Mouse (Mus musculus): ENCODE data around the gene Bola1. TPM values are rescaled to one million over a fixed set of nuclear protein-coding genes. Genes with fewer than 3 reads are reported as not detected.

Gene Bola1
- polyA plus RNA-seq, 1 experiment from 2014 or later = 75.7 TPM

DNA sequence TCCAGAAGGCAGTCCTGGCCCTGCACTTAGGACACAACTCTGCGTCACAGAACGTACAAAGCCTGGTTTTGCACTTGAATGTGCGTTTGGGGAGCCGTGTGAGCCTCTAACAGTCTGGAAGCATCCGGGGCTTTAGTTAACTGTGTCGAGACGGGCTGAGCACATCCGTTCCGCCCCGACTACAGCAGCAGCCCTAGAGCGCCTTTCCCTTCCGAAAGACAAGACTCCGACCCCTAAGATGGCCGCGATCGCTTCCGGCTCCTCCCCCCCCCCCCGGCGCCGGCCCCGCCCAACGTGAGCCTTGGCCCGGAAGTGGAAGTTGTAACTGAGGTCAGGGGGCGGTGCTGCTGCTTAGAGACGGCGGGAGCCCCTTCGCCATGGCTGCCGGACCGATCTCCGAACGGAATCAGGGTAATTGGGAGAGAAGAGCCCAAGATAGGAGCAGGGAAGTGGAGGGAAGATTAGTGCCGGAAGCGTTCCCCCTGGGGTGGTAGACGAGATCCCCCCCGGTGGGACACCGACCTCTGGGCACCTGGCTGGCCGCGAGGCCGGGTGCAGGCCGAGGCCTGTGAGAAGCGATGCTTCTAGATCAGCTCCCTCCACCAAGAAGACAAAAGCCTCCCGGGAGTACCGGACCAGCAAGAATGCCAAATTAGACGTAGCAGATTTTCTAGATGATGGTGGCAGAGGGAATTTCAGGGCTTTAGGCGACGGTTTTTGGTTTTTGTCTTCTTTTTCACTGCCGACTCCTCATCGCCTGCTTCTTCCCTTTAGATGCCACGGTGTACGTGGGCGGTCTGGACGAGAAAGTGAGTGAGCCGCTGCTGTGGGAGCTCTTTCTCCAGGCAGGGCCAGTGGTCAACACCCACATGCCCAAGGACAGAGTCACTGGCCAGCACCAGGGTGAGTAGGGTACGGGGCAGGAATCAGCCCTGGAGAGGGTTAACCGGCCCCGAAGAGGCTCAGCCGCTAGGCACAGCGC lies 47.0 kb downstream of the Bola1 start, which contains the start of gene Sf3b4:
Sf3b4 (plus strand) TSS at position 136 of the 982 bp plus-strand sequence.
- Histone ChIP-seq H3K27me3 (ENCODE audit: control insufficient read depth, insufficient read depth, low read length) (no peaks in the 10 kb centered on the region), H3K4me3 (ENCODE audit: low read depth, low read length) (peak within 1 kb of the TSS; percentile 74), H3K4me1 (replicated peaks; ENCODE audit: control insufficient read depth, insufficient read depth, low read length) (peaks cover 9% of the 10 kb centered on the region), H3K27ac (ENCODE audit: low read depth, low read length) (peak within 1 kb of the TSS; percentile 97), H3K36me3 (ENCODE audit: control insufficient read depth, insufficient read depth, low read length) (peaks cover 3% of the 10 kb centered on the region; the same call in 1 of the 2 replicates), H3K9ac (ENCODE audit: low read length) (peak within 1 kb of the TSS; percentile 96), H3K4me2 (ENCODE audit: low read depth, low read length, severe bottlenecking) (peak within 1 kb of the TSS; percentile 87), H3K9me3 (ENCODE audit: control insufficient read depth, low read length) (no peaks in the 10 kb centered on the region)
- DNase-seq (ENCODE audit: low spot score) (peak; percentile 97), ATAC-seq (replicated peaks; ENCODE audit: low FRiP score) (peak; percentile 93)
- WGBS = 1% methylated on average over 56 of the region's 58 CpGs

DNA sequence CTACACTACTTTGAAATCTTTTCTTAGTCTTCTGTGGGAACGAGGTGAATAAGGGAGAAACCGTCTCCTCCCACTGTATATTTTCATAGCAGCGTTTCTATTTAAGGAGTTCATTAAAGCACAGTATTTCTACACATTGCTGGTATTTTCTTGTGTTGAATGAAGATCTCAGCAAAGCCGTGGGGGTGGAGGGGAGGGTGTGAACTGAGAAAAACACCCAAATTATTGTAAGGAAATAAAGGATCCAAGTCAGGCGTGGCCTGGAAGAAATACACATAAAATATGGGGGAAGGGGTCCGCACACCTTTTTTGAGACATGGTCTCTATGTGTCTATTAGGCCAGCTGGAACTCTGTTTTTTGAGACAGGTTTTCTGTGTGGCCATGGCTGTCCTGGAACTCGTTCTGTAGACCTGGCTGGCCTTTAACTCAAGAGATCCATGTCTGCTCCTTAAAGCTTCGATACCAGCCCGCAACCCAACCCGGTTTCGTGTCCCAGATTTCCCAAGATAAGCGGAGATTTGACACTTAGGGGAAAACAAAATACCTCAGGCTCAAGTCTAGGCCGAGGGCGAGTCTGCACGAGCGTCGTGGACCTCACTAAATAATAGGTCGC lies 47.8 kb downstream of the Bola1 start:
- 23% methylated on average over 18 of the region's 18 CpGs for WGBS
- peak overlapping the region; percentile 96 for H3K9ac ChIP-seq (ENCODE audit: low read length)
- peak overlapping the region; percentile 87 for H3K4me2 ChIP-seq (ENCODE audit: low read depth, low read length, severe bottlenecking)
- H3K27me3 ChIP-seq (ENCODE audit: control insufficient read depth, insufficient read depth, low read length) = no peaks in the 10 kb centered on the region
- ATAC-seq (replicated peaks; ENCODE audit: low FRiP score) (no peak; the same call in 1 of the 2 replicates), DNase-seq (ENCODE audit: low spot score) (no peak)
- H3K27ac ChIP-seq (ENCODE audit: low read depth, low read length) = peak overlapping the region; percentile 97
- H3K4me3 ChIP-seq (ENCODE audit: low read depth, low read length) = peak overlapping the region; percentile 74
- peaks cover 9% of the 10 kb centered on the region for H3K4me1 ChIP-seq (replicated peaks; ENCODE audit: control insufficient read depth, insufficient read depth, low read length)
- peaks cover 2% of the 10 kb centered on the region; the same call in 1 of the 2 replicates for H3K36me3 ChIP-seq (ENCODE audit: control insufficient read depth, insufficient read depth, low read length)
- H3K9me3 ChIP-seq (ENCODE audit: control insufficient read depth, low read length) = no peaks in the 10 kb centered on the region

DNA sequence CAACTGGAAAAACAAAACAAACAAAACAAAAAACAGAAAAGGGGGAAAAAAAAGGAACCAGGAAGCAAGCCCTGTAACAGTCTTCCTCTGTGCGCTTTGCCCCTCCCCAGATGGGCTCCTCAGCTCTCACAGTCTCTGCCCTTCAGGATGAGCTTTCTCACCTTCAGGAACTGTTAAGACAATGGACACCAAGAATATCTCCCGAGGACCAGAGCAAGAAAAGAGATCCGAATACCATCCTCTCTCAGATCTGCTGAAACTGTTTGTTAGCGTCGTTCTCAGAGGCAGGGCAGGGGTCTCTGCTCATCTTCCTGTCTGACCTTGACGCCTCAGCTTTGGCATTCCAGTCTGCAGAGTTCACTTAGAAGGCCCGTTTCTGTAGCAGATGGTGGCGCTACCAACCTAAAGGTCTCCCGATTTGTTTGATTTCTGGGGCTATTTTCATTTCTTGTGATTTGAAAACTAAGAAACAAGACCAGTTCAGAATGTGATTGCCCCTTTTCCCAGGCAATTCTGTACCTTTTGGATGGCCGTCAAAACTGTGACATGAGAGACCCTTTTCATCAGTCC lies 48.4 kb downstream of the Bola1 start:
- H3K27me3 ChIP-seq (ENCODE audit: control insufficient read depth, insufficient read depth, low read length) = no peaks in the 10 kb centered on the region
- peaks cover 9% of the 10 kb centered on the region for H3K4me1 ChIP-seq (replicated peaks; ENCODE audit: control insufficient read depth, insufficient read depth, low read length)
- H3K4me3 ChIP-seq (ENCODE audit: low read depth, low read length) = peak overlapping the region; percentile 74
- ATAC-seq (replicated peaks; ENCODE audit: low FRiP score) = no peak
- no peaks in the 10 kb centered on the region for H3K9me3 ChIP-seq (ENCODE audit: control insufficient read depth, low read length)
- H3K27ac ChIP-seq (ENCODE audit: low read depth, low read length) = peak overlapping the region; percentile 97; the same call in 1 of the 2 replicates
- H3K4me2 ChIP-seq (ENCODE audit: low read depth, low read length, severe bottlenecking) = peak overlapping the region; percentile 87
- DNase-seq (ENCODE audit: low spot score) = no peak
- WGBS = 83% methylated on average over 10 of the region's 10 CpGs
- no peaks in the 10 kb centered on the region; the same call in 1 of the 2 replicates for H3K36me3 ChIP-seq (ENCODE audit: control insufficient read depth, insufficient read depth, low read length)
- peak overlapping the region; percentile 96 for H3K9ac ChIP-seq (ENCODE audit: low read length)

DNA sequence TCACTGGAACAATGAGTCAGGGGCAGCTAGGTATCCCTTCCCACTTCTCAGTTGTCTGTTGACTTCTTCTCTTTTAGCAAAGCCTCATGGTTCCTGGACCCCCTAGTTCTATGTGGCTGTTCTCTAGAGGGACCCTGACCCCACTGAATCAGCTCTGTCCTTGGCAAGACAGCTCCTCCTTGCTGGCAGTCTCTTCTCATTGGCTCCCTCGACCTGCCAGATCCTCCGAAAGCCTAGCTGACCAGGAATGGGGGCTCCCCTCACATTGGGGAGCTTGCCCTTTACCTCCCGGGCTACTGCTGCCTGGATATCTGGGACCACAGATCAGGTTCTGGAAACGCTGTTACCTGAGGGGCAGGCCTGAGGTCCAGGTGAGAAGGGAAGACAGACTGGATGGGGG lies 49.2 kb downstream of the Bola1 start:
- Histone ChIP-seq H3K4me1 (replicated peaks; ENCODE audit: control insufficient read depth, insufficient read depth, low read length) (peaks cover 9% of the 10 kb centered on the region), H3K4me3 (ENCODE audit: low read depth, low read length) (no peak overlapping the region), H3K27ac (ENCODE audit: low read depth, low read length) (no peak overlapping the region), H3K4me2 (ENCODE audit: low read depth, low read length, severe bottlenecking) (no peak overlapping the region), H3K36me3 (ENCODE audit: control insufficient read depth, insufficient read depth, low read length) (no peaks in the 10 kb centered on the region; the same call in 1 of the 2 replicates), H3K9me3 (ENCODE audit: control insufficient read depth, low read length) (no peaks in the 10 kb centered on the region), H3K27me3 (ENCODE audit: control insufficient read depth, insufficient read depth, low read length) (no peaks in the 10 kb centered on the region), H3K9ac (ENCODE audit: low read length) (no peak overlapping the region)
- DNase-seq (ENCODE audit: low spot score) (no peak), ATAC-seq (replicated peaks; ENCODE audit: low FRiP score) (no peak)
- WGBS = 82% methylated on average over 4 of the region's 4 CpGs

DNA sequence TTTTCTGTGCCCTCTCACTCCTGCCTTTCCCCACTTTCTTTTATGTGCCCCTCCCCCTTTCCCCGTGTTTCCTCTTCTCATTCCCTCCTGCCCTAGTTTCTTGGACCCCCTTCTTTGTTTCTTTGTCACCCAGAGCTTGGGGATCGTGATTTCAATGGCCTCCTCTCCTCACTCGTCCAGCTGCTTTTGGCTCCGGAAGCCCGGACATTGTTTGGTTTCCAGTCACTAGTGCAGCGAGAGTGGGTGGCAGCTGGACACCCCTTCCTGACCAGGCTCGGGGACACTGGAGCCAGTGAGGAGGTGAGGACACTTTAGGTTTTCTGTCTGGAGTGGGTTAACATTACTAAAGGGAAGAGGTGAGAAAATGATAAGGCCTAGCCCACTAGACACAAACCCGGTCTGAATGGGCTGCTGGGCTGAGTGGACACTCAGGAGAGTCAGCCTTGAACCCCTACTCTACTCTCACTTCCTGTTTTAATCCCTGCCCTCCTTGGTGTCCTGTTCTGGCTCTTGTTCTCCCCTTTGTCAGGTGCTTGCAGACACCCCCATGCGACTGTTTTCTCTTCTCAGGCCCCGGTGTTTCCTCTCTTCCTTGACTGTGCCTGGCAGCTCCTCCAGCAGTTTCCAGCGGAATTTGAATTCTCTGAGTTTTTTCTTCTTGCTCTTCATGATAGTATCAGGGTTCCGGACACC lies 50.9 kb downstream of the Bola1 start:
- WGBS = 79% methylated on average over 12 of the region's 12 CpGs
- peaks cover 3% of the 10 kb centered on the region; the same call in 1 of the 2 replicates for H3K4me1 ChIP-seq (replicated peaks; ENCODE audit: control insufficient read depth, insufficient read depth, low read length)
- DNase-seq (ENCODE audit: low spot score) = no peak
- no peak overlapping the region for H3K4me3 ChIP-seq (ENCODE audit: low read depth, low read length)
- H3K27me3 ChIP-seq (ENCODE audit: control insufficient read depth, insufficient read depth, low read length) = no peaks in the 10 kb centered on the region
- H3K9me3 ChIP-seq (ENCODE audit: control insufficient read depth, low read length) = no peaks in the 10 kb centered on the region
- no peak overlapping the region for H3K9ac ChIP-seq (ENCODE audit: low read length)
- ATAC-seq (replicated peaks; ENCODE audit: low FRiP score) = no peak
- no peaks in the 10 kb centered on the region for H3K36me3 ChIP-seq (ENCODE audit: control insufficient read depth, insufficient read depth, low read length)
- H3K27ac ChIP-seq (ENCODE audit: low read depth, low read length) = no peak overlapping the region
- H3K4me2 ChIP-seq (ENCODE audit: low read depth, low read length, severe bottlenecking) = no peak overlapping the region

DNA sequence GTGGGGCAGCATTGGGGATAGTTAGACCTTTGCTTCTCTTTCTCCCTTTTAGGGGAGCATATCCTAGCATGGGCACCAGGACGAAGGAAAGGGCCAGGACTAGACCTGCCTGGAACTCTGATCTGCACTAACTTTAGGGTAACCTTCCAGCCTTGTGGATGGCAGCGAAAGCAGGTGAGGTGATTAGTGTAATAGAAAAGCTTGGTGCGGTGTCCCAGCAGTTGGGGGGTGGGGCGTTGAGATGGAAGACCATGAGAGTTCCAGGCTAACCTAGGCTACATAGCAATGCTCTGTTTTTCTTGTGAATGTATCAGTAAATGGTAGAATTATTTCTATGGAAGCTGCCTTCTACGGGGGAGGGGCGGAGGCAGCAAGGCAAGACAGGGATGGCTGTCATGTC lies 56.5 kb downstream of the Bola1 start:
- H3K36me3 ChIP-seq (ENCODE audit: control insufficient read depth, insufficient read depth, low read length) = no peaks in the 10 kb centered on the region
- H3K27me3 ChIP-seq (ENCODE audit: control insufficient read depth, insufficient read depth, low read length) = no peaks in the 10 kb centered on the region
- no peak overlapping the region for H3K27ac ChIP-seq (ENCODE audit: low read depth, low read length)
- H3K9ac ChIP-seq (ENCODE audit: low read length) = no peak overlapping the region
- no peak overlapping the region for H3K4me3 ChIP-seq (ENCODE audit: low read depth, low read length)
- no peak overlapping the region for H3K4me2 ChIP-seq (ENCODE audit: low read depth, low read length, severe bottlenecking)
- no peak for ATAC-seq (replicated peaks; ENCODE audit: low FRiP score)
- H3K4me1 ChIP-seq (replicated peaks; ENCODE audit: control insufficient read depth, insufficient read depth, low read length) = peaks cover 8% of the 10 kb centered on the region; the same call in 1 of the 2 replicates
- no peak for DNase-seq (ENCODE audit: low spot score)
- WGBS = 90% methylated on average over 6 of the region's 6 CpGs
- H3K9me3 ChIP-seq (ENCODE audit: control insufficient read depth, low read length) = no peaks in the 10 kb centered on the region

DNA sequence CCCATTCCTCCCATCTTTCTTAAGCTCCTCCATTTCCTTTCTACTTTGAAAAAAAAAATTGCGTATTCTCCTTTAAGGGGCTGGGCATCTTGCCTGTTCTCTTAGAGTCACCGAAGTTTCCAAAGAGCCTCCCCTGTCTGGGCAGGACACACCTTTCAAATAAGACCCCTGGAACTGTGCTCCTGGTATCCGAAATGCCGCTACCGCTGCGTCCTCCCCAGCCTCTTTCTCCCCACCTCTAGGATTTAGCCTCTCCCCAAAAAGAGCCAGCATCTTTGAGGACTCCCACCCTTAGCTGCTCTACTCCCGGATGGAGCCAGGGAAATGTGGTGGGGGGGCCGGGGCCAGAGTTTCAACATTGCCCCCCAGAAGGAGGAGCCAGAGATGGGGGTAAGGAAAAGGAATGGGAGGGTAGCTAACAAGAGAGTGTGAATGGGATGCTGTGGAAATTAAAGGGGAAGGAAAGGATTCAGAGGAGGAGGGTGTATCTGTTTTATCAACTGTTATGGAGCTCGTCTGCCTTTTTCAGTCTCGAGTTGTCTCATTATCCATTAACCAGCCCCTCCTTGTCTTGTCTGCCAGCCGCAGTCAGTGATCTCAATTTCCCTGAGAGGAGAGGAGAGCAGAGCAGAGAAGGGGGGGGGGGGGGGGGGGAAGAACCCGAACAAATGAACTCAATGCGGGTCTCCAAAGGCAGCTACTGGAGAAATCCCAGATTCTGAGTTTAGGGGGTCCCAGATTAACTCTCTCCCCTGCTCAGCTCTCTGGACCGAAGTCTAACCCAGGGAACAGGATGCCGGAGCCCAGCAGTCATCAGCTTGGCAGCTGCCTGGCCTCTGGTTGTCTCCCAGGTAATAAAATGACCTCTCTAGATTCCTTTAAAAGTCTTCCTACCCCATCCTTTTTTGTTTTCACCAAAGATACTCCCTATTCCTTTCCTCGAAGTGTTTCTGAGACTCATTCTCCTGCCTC lies 57.4 kb downstream of the Bola1 start, which contains the start of gene Mtmr11:
Mtmr11 (plus strand) TSS at position 136 of the 972 bp plus-strand sequence.
- 8% methylated on average over 16 of the region's 16 CpGs for WGBS
- H3K9me3 ChIP-seq (ENCODE audit: control insufficient read depth, low read length) = no peaks in the 10 kb centered on the region
- peak within 1 kb of the TSS; percentile 36 for H3K4me3 ChIP-seq (ENCODE audit: low read depth, low read length)
- peaks cover 8% of the 10 kb centered on the region; the same call in 1 of the 2 replicates for H3K4me1 ChIP-seq (replicated peaks; ENCODE audit: control insufficient read depth, insufficient read depth, low read length)
- peak within 1 kb of the TSS; percentile 64 for H3K4me2 ChIP-seq (ENCODE audit: low read depth, low read length, severe bottlenecking)
- no peak for ATAC-seq (replicated peaks; ENCODE audit: low FRiP score)
- H3K9ac ChIP-seq (ENCODE audit: low read length) = peak within 1 kb of the TSS; percentile 51
- no peak for DNase-seq (ENCODE audit: low spot score)
- no peak within 1 kb of the TSS for H3K27ac ChIP-seq (ENCODE audit: low read depth, low read length)
- no peaks in the 10 kb centered on the region for H3K36me3 ChIP-seq (ENCODE audit: control insufficient read depth, insufficient read depth, low read length)
- no peaks in the 10 kb centered on the region for H3K27me3 ChIP-seq (ENCODE audit: control insufficient read depth, insufficient read depth, low read length)

All from forebrain, embryonic 11.5 days (tissue).